Comparison of ENCODE assay signal across 8 mouse cellular contexts in the genomic region with DNA sequence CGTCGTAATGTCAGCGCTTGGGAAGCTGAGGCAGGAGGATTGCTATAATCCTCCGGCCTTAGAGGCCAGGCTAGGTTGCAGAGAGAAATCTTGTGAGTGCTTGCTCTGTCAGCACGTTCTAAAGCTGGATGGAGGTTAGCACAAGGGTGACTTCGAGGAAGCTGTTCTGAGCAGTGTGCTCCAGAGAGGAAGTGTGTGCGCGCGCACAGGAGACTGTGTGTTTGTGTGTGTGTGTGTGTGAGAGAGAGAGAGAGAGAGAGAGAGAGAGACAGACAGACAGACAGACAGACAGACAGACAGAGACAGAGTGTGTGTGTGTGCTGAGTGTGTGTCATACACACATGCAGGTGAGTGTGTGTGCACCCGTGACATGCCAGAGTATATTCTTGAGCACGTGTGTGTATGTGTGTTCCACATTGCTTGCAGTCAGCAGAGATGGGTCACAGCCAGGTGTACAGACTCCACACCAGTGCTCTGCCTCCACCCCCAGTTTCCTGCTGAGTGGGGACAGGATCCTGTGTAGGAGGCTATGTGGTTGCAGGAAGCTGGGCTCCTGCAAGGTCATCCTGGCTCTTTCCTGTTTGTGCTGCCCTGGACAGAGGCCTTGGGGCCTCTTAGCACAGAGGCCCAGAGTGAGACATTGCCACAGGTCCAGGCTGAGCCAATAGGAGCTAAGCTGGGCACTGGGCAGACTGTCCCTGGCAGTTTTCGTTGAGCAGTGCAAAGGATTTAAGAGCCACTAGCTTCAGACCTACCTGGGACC. TPM values are rescaled to one million over a fixed set of nuclear protein-coding genes. Genes with fewer than 3 reads are reported as not detected.
A peak's percentile ranks its signal among the peaks of the same experiment; 100 is the strongest.
DNase-seq lines count a peak whose midpoint lies in the region; ATAC-seq and TF ChIP-seq lines count a peak whose summit lies in the region.

No protein-coding gene starts in this region.

- H3K79me2 ChIP-seq in myocyte (ENCODE audit: control insufficient read depth, insufficient read depth): peaks cover 97% of the 10 kb centered on the region

- no peak overlapping the region for H3K4me2 ChIP-seq in hindbrain, embryonic 11.5 days (replicated peaks; ENCODE audit: low read depth, low read length)
- no peak overlapping the region for H3K4me2 ChIP-seq in hindbrain, embryonic 13.5 days
- no peak overlapping the region for H3K4me2 ChIP-seq in kidney, postnatal 0 days (ENCODE audit: low read length)
- H3K4me2 ChIP-seq in myocyte (ENCODE audit: low read depth): no peak overlapping the region

- no peak overlapping the region for H3K9ac ChIP-seq in hindbrain, embryonic 11.5 days (ENCODE audit: low read depth, low read length)
- no peak overlapping the region for H3K9ac ChIP-seq in hindbrain, embryonic 13.5 days
- no peak overlapping the region for H3K9ac ChIP-seq in kidney, postnatal 0 days (ENCODE audit: low read depth, low read length)

- H3K27ac ChIP-seq in hindbrain, embryonic 11.5 days (ENCODE audit: low read depth, low read length): 0 out of 2 replicates have a peak overlapping the region, but pooled peaks have one; percentile 17
- no peak overlapping the region for H3K27ac ChIP-seq in hindbrain, embryonic 13.5 days
- peak overlapping the region; percentile 47 for H3K27ac ChIP-seq in heart, embryonic 10.5 days
- H3K27ac ChIP-seq in kidney, postnatal 0 days: peak overlapping the region; percentile 28; the same call in 1 of the 2 replicates

- DNase-seq in hindbrain, embryonic 11.5 days (ENCODE audit: low spot score): no peak
- DNase-seq in heart, embryonic 10.5 days (ENCODE audit: low spot score): no peak
- peak; percentile 54 for DNase-seq in kidney, postnatal 0 days (ENCODE audit: low spot score)
- no peak for DNase-seq in urinary bladder, adult 2 months (ENCODE audit: low spot score)
- no peak for DNase-seq in layer of hippocampus, postnatal 36 days
- no peak for DNase-seq in MN1 (ENCODE audit: low spot score)

- WGBS in hindbrain, embryonic 11.5 days: 87% methylated on average over 12 of the region's 12 CpGs
- WGBS in hindbrain, embryonic 13.5 days: 89% methylated on average over 12 of the region's 12 CpGs
- 78% methylated on average over 12 of the region's 12 CpGs for WGBS in heart, embryonic 10.5 days
- WGBS in kidney, postnatal 0 days: 69% methylated on average over 12 of the region's 12 CpGs

- TF ChIP-seq CTCF in kidney, postnatal 0 days (IDR thresholded peaks at IDR 0.05; ENCODE audit: low read depth): no peak

- H3K4me1 ChIP-seq in hindbrain, embryonic 11.5 days (replicated peaks; ENCODE audit: control insufficient read depth, insufficient read depth, low read length): no peaks in the 10 kb centered on the region; the same call in 1 of the 2 replicates
- peaks cover 28% of the 10 kb centered on the region for H3K4me1 ChIP-seq in hindbrain, embryonic 13.5 days (replicated peaks)
- peaks cover 66% of the 10 kb centered on the region for H3K4me1 ChIP-seq in heart, embryonic 10.5 days
- peaks cover 11% of the 10 kb centered on the region; the same call in 1 of the 2 replicates for H3K4me1 ChIP-seq in kidney, postnatal 0 days (replicated peaks; ENCODE audit: insufficient read depth, low read length)

- no peak for ATAC-seq in hindbrain, embryonic 11.5 days (ENCODE audit: low FRiP score)
- ATAC-seq in hindbrain, embryonic 13.5 days (ENCODE audit: low FRiP score): no peak
- ATAC-seq in kidney, postnatal 0 days (replicated peaks; ENCODE audit: low FRiP score, low read depth): peak; percentile 62; the same call in 1 of the 2 replicates

- H3K9me3 ChIP-seq in hindbrain, embryonic 11.5 days (ENCODE audit: control insufficient read depth, low read length): no peaks in the 10 kb centered on the region
- no peaks in the 10 kb centered on the region for H3K9me3 ChIP-seq in hindbrain, embryonic 13.5 days
- no peaks in the 10 kb centered on the region for H3K9me3 ChIP-seq in heart, embryonic 10.5 days
- no peaks in the 10 kb centered on the region for H3K9me3 ChIP-seq in kidney, postnatal 0 days (replicated peaks; ENCODE audit: low read length)

- H3K27me3 ChIP-seq in hindbrain, embryonic 11.5 days (ENCODE audit: control insufficient read depth, insufficient read depth, low read length): no peaks in the 10 kb centered on the region
- no peaks in the 10 kb centered on the region for H3K27me3 ChIP-seq in hindbrain, embryonic 13.5 days
- H3K27me3 ChIP-seq in heart, embryonic 10.5 days (ENCODE audit: insufficient read depth, poor library complexity, severe bottlenecking): no peaks in the 10 kb centered on the region; the same call in 1 of the 2 replicates
- H3K27me3 ChIP-seq in kidney, postnatal 0 days (ENCODE audit: insufficient read depth, low read length): no peaks in the 10 kb centered on the region
- H3K27me3 ChIP-seq in myocyte (ENCODE audit: control insufficient read depth, insufficient read depth, insufficient read length): no peaks in the 10 kb centered on the region

- H3ac ChIP-seq in myocyte (ENCODE audit: control insufficient read depth, insufficient read length): no peak overlapping the region

- no peaks in the 10 kb centered on the region for H3K36me3 ChIP-seq in hindbrain, embryonic 11.5 days (ENCODE audit: control insufficient read depth, insufficient read depth, low read length)
- H3K36me3 ChIP-seq in hindbrain, embryonic 13.5 days: no peaks in the 10 kb centered on the region
- H3K36me3 ChIP-seq in heart, embryonic 10.5 days: no peaks in the 10 kb centered on the region
- no peaks in the 10 kb centered on the region for H3K36me3 ChIP-seq in kidney, postnatal 0 days (ENCODE audit: insufficient read depth, low read length)
- no peaks in the 10 kb centered on the region for H3K36me3 ChIP-seq in myocyte (ENCODE audit: control insufficient read depth, insufficient read depth)

- TF ChIP-seq POLR2A in myocyte (IDR thresholded peaks at IDR 0.05; ENCODE audit: insufficient read length, low read depth): no peak

- H3K4me3 ChIP-seq in hindbrain, embryonic 11.5 days (ENCODE audit: low read depth, low read length): no peak overlapping the region
- no peak overlapping the region for H3K4me3 ChIP-seq in hindbrain, embryonic 13.5 days
- no peak overlapping the region for H3K4me3 ChIP-seq in heart, embryonic 10.5 days
- H3K4me3 ChIP-seq in kidney, postnatal 0 days (replicated peaks; ENCODE audit: low read depth, low read length): no peak overlapping the region
- H3K4me3 ChIP-seq in myocyte: no peak overlapping the region

TF ChIP-seq in myocyte, 11 proteins besides CTCF, POLR2A, EP300 and RAD21 (continues in another document):
- TF ChIP-seq MYOG (IDR thresholded peaks at IDR 0.05; ENCODE audit: control insufficient read depth in 1 of 3, insufficient read depth in 1 of 3, insufficient read length in 2 of 3, low read depth in 2 of 3) (no peak), SRF (IDR thresholded peaks at IDR 0.05; ENCODE audit: control insufficient read depth, insufficient read length, low read depth) (no peak), CEBPB (IDR thresholded peaks at IDR 0.05; ENCODE audit: insufficient read depth, poor library complexity, severe bottlenecking) (no peak)

RNA-seq across cellular contexts. Expression of a gene that starts 21.9 kb away (rescaled TPM):
- 27.0 and 32.3 TPM in 2 replicates for polyA plus RNA-seq in hindbrain, embryonic 11.5 days (2014; fragmentation: Nextera tagmentation; extraction: Ambion mirVana)
- 26.9 and 30.0 TPM in 2 replicates for polyA plus RNA-seq in hindbrain, embryonic 13.5 days (2015; fragmentation: Nextera tagmentation; extraction: Ambion mirVana)
- polyA plus RNA-seq in heart, embryonic 10.5 days (2016; fragmentation: Nextera tagmentation; extraction: Ambion mirVana): 34.1 and 41.2 TPM in 2 replicates
- 63.8 and 65.5 TPM in 2 replicates for polyA plus RNA-seq in kidney, postnatal 0 days (2015; fragmentation: Nextera tagmentation; extraction: Ambion mirVana)
- polyA plus RNA-seq in myocyte (2012; fragmentation: generic; extraction: Trizol): 94.7 TPM
- 20.7 and 29.1 TPM in 2 replicates for polyA plus RNA-seq in urinary bladder, adult 2 months (2012; rRNA removed)
- 10 to 100 TPM; 37.1 to 43.4 TPM for total RNA-seq in layer of hippocampus, postnatal 36 days (2021)

RNA-seq across cellular contexts. Expression of a gene that starts 27.8 kb away (rescaled TPM):
- 17.6 and 22.8 TPM in 2 replicates for polyA plus RNA-seq in hindbrain, embryonic 11.5 days (2014; fragmentation: Nextera tagmentation; extraction: Ambion mirVana)
- polyA plus RNA-seq in hindbrain, embryonic 13.5 days (2015; fragmentation: Nextera tagmentation; extraction: Ambion mirVana): 32.2 and 33.7 TPM in 2 replicates
- 26.4 and 26.9 TPM in 2 replicates for polyA plus RNA-seq in heart, embryonic 10.5 days (2016; fragmentation: Nextera tagmentation; extraction: Ambion mirVana)
- 19.8 and 23.5 TPM in 2 replicates for polyA plus RNA-seq in kidney, postnatal 0 days (2015; fragmentation: Nextera tagmentation; extraction: Ambion mirVana)
- polyA plus RNA-seq in myocyte (2012; fragmentation: generic; extraction: Trizol): 31.7 TPM
- polyA plus RNA-seq in urinary bladder, adult 2 months (2012; rRNA removed): 21.6 and 24.2 TPM in 2 replicates
- 10 to 100 TPM; 40.8 to 42.2 TPM for total RNA-seq in layer of hippocampus, postnatal 36 days (2021)

RNA-seq across cellular contexts. Expression of a gene that starts 42.8 kb away (rescaled TPM):
- 0.59 and 0.88 TPM in 2 replicates for polyA plus RNA-seq in hindbrain, embryonic 11.5 days (2014; fragmentation: Nextera tagmentation; extraction: Ambion mirVana)
- polyA plus RNA-seq in hindbrain, embryonic 13.5 days (2015; fragmentation: Nextera tagmentation; extraction: Ambion mirVana): 5.2 and 5.5 TPM in 2 replicates
- polyA plus RNA-seq in heart, embryonic 10.5 days (2016; fragmentation: Nextera tagmentation; extraction: Ambion mirVana): not detected in 2 replicates
- 3.4 TPM in 2 replicates for polyA plus RNA-seq in kidney, postnatal 0 days (2015; fragmentation: Nextera tagmentation; extraction: Ambion mirVana)
- polyA plus RNA-seq in myocyte (2012; fragmentation: generic; extraction: Trizol): 0.36 TPM
- polyA plus RNA-seq in urinary bladder, adult 2 months (2012; rRNA removed): not detected in 2 replicates
- 1 to 10 TPM; 4.9 to 6.6 TPM for total RNA-seq in layer of hippocampus, postnatal 36 days (2021)

RNA-seq across cellular contexts. Expression of a gene that starts 44.4 kb away (rescaled TPM):
- polyA plus RNA-seq in hindbrain, embryonic 11.5 days (2014; fragmentation: Nextera tagmentation; extraction: Ambion mirVana): 49.8 and 50.5 TPM in 2 replicates
- 53.6 and 60.2 TPM in 2 replicates for polyA plus RNA-seq in hindbrain, embryonic 13.5 days (2015; fragmentation: Nextera tagmentation; extraction: Ambion mirVana)
- 26.7 and 40.5 TPM in 2 replicates for polyA plus RNA-seq in heart, embryonic 10.5 days (2016; fragmentation: Nextera tagmentation; extraction: Ambion mirVana)
- polyA plus RNA-seq in kidney, postnatal 0 days (2015; fragmentation: Nextera tagmentation; extraction: Ambion mirVana): 26.3 and 30.0 TPM in 2 replicates
- 19.0 TPM for polyA plus RNA-seq in myocyte (2012; fragmentation: generic; extraction: Trizol)
- polyA plus RNA-seq in urinary bladder, adult 2 months (2012; rRNA removed): 26.3 and 28.7 TPM in 2 replicates
- 10 to 100 TPM; 21.9 to 24.8 TPM for total RNA-seq in layer of hippocampus, postnatal 36 days (2021)

RNA-seq across cellular contexts. Expression of a gene that starts 44.5 kb away (rescaled TPM):
- polyA plus RNA-seq in hindbrain, embryonic 11.5 days (2014; fragmentation: Nextera tagmentation; extraction: Ambion mirVana): 29.8 and 30.0 TPM in 2 replicates
- 40.3 and 43.2 TPM in 2 replicates for polyA plus RNA-seq in hindbrain, embryonic 13.5 days (2015; fragmentation: Nextera tagmentation; extraction: Ambion mirVana)
- 15.4 and 21.4 TPM in 2 replicates for polyA plus RNA-seq in heart, embryonic 10.5 days (2016; fragmentation: Nextera tagmentation; extraction: Ambion mirVana)
- polyA plus RNA-seq in kidney, postnatal 0 days (2015; fragmentation: Nextera tagmentation; extraction: Ambion mirVana): 25.3 and 28.0 TPM in 2 replicates
- 19.1 TPM for polyA plus RNA-seq in myocyte (2012; fragmentation: generic; extraction: Trizol)
- polyA plus RNA-seq in urinary bladder, adult 2 months (2012; rRNA removed): 23.6 and 24.3 TPM in 2 replicates
- total RNA-seq in layer of hippocampus, postnatal 36 days (2021): 10 to 100 TPM; 37.4 to 38.7 TPM
